Mouse (Mus musculus) heart, adult 8-10 months (tissue): Measurements from ENCODE around the gene Dbnl. TPM values are rescaled to one million over a fixed set of nuclear protein-coding genes. Genes with fewer than 3 reads are reported as not detected.

Source experiments
- DNase-seq: peaks from one replicate; pipeline ENCODE4 v3.0.0; 2022; ENCODE audit warnings: low spot score
- total RNA-seq, 4 experiments: library from RNA; stranded (reverse); gene quantifications; 2 replicates each; pipeline ENCODE4 v1.2.4; 2022

Dbnl gene
- total RNA-seq = 10 to 100 TPM; 26.4 to 33.1 (median 28.8) TPM

DNA sequence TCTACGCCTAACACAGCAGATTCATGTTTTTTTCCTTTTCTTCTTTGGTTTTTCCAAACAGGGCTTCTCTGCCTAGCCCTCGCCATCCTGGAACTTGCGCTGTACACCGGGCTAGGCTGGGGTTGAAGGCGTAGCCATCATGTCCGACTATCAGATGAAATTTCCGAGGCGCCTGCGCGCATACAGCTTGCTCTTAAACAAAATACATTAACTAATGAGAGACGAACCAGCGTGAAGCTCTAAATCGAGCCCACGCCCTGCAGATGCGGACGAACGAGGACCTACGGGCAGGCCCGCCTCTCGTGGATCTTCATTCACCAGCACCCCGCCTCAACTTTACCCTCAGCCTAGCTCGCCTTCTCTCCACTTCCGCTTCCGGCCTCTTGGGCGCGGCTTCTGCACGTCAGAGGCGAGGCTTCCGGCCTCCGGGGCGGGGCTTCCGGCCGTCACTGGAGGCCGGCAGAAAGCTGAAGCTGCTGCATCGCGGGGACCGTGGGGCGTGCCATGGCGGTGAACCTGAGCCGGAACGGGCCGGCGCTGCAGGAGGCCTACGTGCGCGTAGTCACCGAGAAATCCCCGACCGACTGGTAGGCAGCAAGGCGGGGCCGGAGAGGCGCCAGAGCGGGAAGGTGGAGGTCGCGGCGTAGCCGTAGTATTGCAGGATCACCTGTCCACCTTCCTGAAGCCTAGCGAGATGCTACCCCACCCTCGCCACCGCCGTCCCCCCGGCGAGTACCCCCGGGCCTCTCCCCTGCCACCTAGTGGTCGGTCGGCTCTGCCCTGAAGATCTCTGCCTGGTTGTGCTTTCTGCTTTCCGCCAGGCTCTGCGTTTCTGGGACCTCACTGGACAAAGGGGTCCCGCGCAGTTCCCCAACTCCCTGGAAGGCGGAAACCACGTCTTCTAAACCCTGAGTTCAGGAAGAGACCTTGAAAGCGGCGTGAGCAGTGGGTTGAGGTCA is at the start of gene Dbnl:
Gene Dbnl (plus strand): TSS at position 433 of the 959 bp plus-strand sequence.
- DNase-seq = peak; percentile 97

DNA sequence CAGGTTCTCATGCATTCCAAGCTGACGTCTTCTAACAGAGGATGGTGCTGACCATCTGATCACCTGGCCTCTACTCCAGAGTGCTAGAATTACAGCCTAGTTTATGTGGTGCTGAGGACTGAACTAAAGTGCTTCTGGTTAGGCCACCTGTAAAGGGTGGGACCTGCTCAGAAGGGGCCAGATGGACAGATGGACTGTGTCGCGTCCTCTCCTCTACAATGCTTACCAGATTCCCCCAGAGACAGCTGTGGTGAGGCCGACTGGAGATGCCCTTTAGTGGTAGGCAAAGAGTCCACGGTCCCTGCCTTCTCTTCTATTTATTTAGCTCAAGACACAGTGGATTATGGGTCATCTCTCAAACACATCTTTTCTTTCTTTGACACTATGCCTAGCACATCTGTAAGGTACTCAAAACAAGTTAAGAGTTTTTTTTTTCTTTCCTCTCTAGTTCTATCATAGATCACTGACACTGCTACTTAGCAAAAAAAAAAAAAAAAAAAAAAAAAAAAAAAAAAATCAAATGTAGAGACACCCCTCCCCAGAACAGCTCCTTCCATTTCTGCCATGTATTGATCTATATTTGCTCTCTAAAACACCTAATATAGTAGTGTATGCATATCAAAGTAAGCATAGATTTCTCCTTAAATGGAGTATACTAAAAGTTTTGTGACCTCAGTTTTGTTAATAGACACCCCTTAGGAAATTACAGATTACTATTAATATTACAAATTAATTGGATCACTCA is 49.2 kb upstream of the Dbnl start:
- DNase-seq = no peak

- DNase-seq = no peak
These were observed 48.4 kb upstream of the Dbnl start for GRCm38 (mm10) chr11:5739846-5740245.

DNA sequence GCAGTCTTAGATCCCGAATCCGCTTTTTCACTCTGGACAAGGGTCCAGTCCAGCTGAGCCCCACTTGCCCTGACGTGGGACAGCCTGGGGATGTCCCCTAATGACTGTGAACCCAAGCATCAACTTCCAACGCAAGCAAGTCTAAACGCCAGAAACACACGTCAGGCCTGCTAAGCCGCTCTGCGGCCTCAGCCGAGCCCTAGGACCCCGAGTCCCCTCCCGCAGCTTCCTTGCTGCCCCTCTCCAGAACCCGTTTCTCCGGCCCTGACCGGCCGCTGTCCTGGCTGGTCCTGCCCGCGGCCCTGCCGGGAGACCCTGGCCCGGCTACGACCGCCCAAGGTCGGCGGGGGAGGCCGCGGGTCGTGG is 47.7 kb upstream of the Dbnl start:
- no peak for DNase-seq

- peak; percentile 74 for DNase-seq
These were observed 47.2 kb upstream of the Dbnl start for GRCm38 (mm10) chr11:5740965-5741627.

- DNase-seq = no peak
These were observed 46.2 kb upstream of the Dbnl start for GRCm38 (mm10) chr11:5742106-5742505.

DNA sequence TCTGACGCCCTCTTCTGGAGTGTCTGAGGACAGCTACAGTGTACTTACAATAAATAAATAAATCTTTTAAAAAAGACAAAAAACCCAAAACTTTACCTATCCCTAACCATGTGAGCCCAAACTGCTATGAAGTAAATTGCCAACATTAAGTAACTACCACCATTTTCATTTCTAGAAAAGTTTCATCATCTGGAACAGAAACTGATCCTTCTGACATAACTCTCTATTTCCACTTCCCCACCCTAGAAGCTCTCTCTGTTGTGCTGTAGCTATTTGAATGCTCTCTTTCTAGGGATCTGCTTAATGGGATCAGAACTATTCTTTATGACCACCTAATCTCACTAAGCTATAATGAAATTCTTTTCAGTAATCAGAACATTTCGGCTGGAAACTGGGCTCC is 43.3 kb upstream of the Dbnl start:
- DNase-seq = no peak

DNA sequence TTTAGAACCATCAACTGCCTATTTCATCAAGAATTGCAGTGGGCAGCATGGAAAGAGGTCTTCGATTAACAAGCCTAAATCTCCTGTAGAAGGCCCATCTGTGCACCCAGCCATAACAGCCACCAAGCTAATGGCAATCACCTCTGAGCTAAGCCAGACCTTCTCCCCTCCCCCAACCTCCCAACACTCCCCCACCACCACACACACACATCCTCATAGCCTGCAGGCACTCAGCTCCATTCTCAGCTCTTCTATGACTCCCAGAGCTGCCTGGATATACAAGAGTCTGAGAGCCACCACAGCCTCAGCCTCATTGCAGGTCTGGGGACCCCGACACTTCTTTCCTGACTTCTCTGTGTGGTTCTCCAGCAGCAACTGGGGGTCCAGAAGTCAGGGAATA is 34.5 kb upstream of the Dbnl start:
- no peak for DNase-seq

DNA sequence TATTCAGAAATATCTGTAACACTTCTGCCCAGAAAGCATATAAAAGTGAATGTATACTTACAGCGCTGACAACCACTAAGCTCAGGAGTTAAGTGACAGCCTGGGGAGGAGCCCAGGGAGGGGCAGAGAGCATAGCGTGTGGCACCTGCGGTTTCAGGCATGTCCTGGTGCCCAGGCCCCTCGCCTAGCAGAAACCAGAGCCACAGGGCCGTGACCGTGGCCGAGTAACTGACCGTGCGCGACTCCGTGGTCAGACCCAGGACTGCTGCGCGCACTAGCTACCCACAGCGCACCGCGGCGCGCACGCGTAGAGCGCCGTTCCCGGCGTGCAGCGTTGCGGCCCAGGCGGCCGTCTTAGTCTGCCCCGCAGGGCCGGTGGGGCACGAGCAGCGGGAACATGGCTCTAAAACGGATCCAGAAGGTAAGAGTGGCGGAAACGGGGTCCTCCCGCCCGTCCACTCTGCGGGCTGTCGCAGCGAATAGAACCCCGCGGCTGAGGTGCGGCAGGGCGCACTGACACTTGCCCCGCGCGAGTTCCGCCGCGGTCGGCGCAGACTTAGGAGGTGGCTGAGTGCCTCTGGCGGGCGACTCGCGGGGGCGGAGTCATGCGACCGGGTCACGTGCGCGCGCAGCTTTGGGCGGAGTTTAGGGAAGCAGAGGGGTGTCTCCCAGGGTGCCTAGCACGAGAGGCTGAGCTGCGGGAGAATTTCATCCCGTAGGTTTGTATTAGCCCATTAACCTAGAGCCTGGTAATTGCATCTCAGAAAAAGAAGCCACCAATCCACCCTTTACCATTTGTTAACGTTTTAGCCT is 26.3 kb upstream of the Dbnl start, which contains the start of gene Urgcp:
Gene Urgcp (minus strand): TSS at position 557 of the 813 bp plus-strand sequence.
- peak; percentile 95 for DNase-seq

DNA sequence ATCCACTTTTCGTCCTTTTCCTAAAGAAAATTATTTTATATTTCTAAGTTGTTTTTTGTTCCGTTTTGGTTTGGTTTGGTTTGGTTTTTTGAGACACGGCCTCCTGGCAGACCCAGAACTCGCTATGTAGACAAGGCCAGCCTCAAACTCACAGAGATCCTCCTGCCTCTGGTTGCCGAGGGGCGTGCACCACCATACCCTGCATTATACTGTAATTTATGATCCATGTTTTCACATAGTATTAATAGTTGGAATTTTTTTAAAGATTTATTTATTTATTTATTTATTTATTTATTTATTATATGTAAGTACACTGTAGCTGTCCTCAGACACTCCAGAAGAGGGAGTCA is 25.7 kb upstream of the Dbnl start:
- DNase-seq = no peak

DNA sequence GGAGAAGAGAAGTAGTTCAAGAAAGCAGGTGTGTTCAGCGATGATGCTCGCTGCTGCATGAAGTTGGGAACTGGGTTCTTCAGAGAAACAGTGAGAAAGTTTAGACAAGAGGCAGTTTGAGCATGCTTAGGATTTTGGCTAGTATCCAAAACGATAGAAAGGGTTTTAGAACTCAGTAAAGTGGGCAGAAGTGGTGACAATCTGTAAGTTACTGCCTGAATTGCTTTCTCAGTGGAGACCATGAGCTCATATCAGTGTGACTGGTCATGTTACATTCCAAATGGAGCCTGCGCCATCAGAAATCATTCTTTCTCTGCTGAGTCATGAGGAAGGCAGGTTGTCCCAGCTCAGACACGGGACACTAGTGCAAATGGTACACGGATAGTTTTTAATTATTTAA is 22.3 kb upstream of the Dbnl start:
- DNase-seq = no peak

DNA sequence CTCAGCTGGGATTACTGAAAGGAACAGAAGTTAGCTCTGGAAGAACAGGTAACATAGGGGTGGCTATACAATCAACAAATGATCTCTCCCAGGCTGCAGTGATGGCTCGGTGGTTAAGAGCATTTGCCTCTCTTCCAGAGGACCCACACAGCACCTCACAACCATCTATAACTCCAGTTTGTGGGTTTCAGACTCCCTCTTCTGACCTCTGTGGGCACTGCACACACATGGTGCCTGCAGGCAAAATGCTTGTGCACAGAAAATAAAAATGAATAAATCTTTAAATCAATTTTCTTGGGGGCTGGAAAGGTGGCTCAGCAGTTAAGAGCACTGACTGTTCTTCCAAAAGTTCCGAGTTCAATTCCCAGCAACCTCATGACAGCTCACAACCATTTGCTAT is 9.8 kb upstream of the Dbnl start:
- DNase-seq = no peak

DNA sequence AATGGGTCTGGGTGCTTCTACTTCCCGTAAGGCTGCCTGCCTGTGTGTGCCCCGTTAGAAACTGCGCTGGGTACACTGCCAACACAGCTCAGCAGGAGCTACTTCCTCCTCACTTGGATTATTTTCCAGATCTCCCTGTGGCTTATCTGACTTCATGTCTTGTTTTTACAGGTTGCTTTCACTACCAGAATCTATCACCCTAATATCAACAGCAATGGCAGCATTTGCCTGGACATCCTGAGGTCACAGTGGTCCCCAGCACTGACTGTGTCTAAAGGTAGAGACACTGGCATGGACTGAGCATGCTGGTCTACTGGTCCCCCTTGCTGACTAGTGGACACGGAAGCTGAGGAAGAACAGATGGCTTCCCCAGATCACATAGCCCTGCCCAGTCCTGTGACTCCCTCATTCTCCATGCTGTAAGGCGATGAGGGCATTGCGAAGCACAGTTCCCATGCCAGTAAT is 8.2 kb upstream of the Dbnl start:
- DNase-seq = no peak

- DNase-seq = no peak
These were observed 5.9 kb upstream of the Dbnl start for GRCm38 (mm10) chr11:5782199-5782944.

- DNase-seq = no peak
These were observed 2.6 kb upstream of the Dbnl start for GRCm38 (mm10) chr11:5785732-5786131.

DNA sequence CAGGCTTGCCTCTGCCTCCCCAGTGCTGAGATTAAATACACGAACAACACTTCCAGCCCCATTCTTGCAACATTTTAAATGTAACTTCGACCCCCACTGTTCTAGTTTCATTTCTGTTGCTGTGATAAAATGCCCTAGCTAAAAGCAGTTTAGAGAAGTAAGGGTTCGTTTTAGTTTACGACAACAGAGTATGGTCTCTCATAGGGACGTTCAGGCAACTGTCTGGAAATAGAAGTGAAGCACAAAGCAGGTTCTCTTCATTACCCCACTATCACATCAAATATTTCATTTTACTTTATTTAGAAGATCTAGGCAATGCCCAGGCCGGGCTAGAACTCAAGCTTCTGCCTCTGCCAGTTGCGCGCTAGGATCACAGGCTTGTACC is 625 bp upstream of the Dbnl start:
- DNase-seq = no peak

DNA sequence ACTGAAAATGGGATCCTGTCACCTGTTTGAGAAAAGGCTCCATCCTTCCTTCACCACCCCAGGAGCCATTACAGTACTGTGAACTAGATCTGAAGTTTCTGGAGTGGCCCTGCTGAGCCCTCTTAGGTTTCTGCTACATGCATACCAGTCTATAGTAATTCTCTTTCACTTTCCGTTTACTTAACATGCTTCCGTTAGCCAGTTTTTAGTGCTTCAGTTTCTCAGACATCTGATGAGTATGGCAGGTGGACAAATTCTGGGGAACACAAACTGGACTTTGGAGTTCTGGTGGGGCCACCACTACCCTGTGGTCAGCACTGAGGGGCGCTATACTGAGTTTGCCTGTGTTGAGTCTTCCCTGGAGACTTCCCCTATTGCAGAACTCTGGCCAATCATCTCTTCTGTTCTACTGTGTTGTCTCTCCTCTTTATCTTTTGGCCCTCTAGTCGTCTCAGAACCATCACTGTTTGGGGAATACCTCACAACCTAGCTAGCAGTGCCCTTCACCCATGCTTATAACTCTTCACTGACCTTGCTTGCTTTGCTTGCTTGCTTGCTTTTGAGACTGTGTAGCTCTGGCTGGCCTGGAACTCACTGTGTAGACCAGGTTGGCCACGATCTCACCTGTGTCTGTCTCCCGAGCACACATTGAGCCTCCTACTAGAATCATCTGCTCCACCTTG is 924 bp downstream of the Dbnl start:
- no peak for DNase-seq

- DNase-seq = no peak
These were observed 1.6 kb downstream of the Dbnl start for GRCm38 (mm10) chr11:5789754-5790333.

GRCm38 (mm10) chr11:5790431-5790830 is 2.1 kb downstream of the Dbnl start:
- DNase-seq = no peak

- DNase-seq = no peak
These were observed 7.0 kb downstream of the Dbnl start for GRCm38 (mm10) chr11:5795290-5795689.
